Mouse (Mus musculus) liver, adult (tissue): ENCODE results near the gene Rdh19.

Experiments used
- GATA4 ChIP-seq: IDR thresholded peaks from 2 replicates; pipeline ENCODE4 v1.6.1; 2014; ENCODE audit warnings: mild to moderate bottlenecking, low read length; ENCODE audit not compliant: insufficient replicate concordance

Gene Rdh19

DNA sequence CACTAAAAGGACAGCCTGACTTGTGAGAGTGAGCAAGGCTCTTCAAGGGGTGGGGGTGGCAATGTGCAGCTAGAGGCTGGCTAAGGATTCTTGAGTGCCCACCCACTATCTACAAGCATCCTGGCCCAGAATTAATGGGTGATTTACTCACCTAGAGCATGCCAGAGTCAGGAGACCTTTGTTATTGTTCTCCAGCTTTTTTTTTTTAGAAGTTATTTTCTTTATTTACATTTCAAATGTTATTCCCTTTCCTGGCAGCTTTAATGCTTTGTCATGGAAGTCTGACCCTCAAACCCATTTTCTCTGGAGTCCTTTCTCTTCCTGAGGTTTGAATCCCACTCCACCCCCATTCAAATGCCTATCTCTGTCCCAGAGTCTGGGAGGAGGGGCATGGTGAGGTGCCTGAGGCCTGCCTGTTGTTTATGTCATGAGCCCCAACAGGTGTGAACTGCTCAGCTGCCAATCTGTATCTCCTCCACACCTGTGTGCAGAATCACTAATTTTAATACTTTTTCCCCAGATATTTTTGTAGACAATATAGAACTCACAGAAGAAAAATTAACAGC lies 57.7 kb downstream of the Rdh19 start:
- TF ChIP-seq GATA4, result no peak
